Mouse (Mus musculus) urinary bladder, adult 18-20 months (tissue): Measurements from ENCODE around the gene Arel1.

Experiments used
- DNase-seq, 2 experiments: peaks; one replicate each; pipeline ENCODE4 v3.0.0; 2022; ENCODE audit warnings: low spot score in 2 of 2, mixed read lengths in 2 of 2

Gene Arel1

GRCm38 (mm10) chr12:84907627-84908480 is 62.8 kb downstream of the Arel1 start:
- no peak for DNase-seq

- DNase-seq: no peak
These were observed 63.6 kb downstream of the Arel1 start for GRCm38 (mm10) chr12:84907024-84907626.

DNA sequence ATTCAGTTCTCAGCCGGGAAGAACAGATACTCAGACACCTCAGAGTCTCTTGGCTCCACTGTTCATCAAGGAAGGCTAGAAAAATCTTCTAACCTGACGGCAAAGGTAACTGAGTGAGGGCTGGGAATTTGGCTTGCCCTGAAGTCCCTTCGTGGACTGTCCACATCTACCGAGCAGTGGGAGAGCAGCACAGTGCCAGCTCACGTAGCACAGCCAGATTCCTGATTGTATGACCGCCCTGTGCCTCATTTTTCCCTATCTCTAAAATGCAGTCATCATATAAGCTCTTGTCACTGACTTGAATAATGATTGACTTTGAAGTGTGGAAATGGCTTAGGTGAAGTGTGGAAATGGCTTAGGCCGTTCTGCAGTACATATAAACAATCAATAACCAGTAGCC is 66.3 kb downstream of the Arel1 start:
- DNase-seq: no peak

DNA sequence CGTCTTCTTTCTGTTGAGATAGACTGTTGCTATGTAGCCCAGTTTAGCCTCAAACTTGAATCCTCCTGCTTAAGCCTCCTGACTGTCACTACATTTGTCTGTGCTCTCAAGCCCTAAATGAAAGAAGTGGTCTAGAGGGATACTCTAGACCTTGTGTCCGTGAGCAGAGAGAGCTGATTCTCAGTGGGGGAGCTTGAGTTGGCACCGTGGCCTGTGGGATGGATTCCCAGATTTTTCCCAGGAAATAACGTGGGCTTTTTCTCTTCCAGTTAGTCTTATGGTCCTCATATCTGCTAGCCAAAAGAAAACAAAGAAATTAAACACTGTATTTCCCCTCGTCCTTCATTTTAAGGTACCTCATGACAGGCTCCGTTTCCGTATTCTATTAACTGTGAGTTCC is 70.4 kb downstream of the Arel1 start:
- DNase-seq: no peak

DNA sequence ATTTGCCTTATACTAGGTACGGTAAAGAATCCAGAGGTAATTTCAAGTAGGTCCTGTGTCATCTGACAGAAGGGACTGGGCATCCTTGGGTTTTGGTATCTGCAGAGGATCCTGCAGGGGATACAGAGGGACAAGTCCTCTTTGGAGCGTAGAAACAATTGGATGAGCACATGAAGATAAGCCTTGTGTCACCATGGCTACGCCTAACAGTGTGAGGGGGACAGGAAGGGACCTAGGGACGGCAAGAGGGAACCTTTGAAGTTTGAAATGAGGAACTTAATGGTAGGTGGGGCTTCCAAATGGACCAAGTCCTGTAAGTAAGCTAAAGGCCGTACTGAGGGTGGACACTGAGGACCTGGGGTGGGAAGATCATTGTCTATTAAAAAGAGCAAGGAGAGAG is 73.4 kb downstream of the Arel1 start:
- DNase-seq: no peak

GRCm38 (mm10) chr12:84896235-84896634 is 74.5 kb downstream of the Arel1 start:
- no peak for DNase-seq

DNA sequence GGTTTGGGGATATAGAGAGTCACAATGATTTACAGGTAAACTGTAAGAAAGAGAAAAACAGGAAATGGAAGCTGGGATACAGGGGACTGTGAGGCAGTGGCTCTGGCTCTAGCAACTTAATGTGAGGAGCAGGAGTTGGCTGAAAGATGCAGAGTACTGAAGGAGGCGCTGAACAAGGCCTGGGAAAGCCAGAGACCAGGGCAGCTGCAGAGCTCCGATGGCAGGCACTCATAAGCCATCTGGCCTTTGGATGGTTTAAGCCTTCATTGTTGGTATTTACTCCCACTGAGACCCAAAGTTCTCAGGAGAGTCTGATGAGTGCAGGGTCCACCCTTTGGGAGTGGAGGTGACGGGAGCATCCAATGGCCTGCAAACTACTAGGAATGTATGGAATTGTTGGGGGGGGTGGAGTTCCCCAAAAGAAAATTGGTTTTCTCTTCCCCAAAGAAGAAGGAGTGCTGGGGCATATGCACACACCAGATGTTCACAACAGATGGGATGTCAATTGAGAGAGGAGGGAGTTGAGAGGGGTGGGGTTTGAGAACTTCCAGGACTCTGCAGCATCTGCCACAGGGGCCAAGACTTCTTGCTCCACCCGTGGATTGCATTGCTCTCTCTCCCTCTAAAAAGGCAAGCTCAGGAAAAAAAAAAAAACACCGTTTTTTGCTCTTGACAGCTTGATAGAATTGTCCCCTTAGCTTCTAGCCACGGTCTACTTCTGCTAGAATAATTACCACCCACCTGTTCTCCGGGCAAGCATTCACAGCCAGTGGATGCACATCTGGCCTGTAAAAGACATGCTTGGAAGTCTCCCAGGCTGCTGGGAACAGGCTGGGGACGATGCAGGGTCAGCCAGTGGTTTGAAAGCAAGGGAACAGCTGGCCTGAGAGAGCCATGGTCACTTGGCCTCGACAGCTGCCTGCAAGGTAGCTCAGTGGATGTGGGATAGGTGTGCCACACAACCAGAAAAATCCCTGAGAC is 76.8 kb downstream of the Arel1 start:
- DNase-seq: no peak

- DNase-seq: no peak
These were observed 80.4 kb downstream of the Arel1 start for GRCm38 (mm10) chr12:84890289-84890688.

DNA sequence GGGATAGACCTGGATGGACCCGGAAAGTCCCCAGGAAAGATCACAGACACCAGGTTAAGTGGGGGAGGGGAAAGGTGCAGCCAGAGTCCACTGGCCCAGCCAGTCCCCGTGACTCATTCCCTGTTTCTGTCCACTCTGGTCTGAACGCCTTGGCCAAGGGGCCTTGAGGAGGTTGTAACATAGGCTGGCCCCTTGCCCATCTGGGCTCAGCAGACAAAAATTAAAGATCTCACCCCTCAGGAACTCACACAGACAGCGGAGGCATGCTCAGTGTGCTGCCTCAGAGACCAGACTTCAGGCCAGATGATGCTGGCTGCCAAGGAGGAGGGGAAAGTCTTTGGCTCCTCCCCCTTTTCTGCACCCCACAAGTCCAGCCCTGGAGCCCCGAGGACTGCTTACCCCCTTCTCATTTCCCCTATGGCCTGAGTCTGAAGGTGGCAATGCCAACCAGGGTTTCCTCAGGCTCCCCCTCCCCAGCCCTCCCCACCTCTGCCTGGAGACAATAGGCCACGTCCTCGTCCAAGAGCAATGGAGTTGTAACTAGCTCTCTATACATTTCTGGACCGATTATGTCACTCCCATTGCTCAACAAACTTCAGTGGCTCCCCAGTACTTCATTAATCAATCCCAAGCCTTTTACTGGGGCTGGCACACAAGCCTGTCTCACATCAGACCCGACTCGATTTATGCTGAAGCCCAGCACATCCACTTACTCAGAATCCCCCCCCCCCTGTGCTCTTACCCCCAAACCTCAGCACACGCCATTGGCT is 85.4 kb downstream of the Arel1 start:
- peak in 1 of 2 experiments; percentile 35 for DNase-seq

- no peak for DNase-seq
These were observed 86.2 kb downstream of the Arel1 start for GRCm38 (mm10) chr12:84884423-84885076.

DNA sequence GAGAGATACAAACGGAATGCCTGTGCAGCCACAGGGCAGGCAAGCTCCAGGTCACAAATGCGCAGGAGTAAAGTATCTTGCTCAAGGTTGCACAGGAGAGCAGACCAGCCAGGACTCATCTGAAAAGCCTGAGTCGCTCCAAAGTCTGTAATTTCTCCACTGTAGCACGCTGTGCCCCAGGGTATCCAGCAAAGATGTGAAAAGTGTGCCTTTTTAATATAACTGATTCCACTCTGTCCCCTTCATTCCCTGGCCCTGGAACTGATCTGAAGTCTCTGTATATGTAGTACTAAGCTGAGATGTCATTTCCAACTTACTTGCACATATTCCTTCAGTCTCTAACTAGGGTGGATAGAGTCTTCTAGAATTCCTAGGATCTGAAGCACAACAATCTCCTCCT is 87.9 kb downstream of the Arel1 start:
- DNase-seq: no peak

DNA sequence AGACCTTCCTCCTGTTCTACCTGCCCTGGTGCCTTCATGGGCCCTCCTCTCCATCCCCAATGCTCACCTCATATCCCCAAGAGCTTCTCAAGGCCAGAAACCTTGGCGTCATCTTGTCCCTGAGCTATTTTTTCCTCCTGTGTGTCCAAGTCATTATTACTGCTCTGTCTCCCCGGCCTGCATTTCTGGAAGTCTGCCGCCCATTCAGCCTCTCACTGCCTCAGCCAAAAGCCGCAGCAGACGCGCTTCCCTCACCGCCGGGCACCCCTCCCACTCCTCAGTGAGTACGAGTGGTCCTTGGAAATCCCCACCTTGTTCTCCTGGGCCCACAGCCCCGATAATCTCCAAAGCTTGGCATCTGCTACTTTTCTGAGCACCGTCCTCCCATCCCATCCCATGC is 90.6 kb downstream of the Arel1 start:
- no peak for DNase-seq

DNA sequence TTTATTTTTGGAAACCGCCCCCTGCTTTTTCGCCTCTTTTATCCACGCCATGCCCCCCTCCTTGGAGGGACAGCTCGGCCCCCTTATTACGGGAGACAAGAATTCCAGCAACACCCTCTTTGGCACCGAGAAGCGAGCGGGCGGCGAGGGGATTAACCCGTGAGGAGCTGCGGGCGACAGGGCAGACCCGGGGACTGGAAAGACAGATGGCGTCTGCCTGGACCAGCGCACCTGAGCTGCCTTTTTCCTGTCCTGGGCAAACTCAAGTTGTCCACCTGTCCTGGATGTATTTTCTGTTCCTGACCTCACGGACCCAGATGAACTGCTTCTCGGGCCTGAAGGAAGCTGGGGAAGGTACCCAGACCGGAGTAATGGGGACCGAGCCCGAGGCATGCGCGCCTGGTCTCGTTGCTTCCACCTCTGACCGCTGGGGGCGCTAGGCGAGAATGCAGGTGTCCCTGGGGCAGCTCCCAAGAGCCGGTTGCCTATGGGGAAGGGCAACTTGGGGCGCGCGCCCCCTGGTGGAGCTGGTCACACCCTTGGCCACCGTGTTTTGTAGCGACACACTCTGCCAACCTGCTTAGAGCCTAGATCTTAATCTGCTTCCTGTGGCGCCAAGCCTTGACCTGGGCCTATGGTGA is 94.1 kb downstream of the Arel1 start, which contains the start of gene Ltbp2:
Gene Ltbp2 (minus strand): TSS at position 52 of the 641 bp plus-strand sequence.
- DNase-seq: peak; percentile 79 to 86

DNA sequence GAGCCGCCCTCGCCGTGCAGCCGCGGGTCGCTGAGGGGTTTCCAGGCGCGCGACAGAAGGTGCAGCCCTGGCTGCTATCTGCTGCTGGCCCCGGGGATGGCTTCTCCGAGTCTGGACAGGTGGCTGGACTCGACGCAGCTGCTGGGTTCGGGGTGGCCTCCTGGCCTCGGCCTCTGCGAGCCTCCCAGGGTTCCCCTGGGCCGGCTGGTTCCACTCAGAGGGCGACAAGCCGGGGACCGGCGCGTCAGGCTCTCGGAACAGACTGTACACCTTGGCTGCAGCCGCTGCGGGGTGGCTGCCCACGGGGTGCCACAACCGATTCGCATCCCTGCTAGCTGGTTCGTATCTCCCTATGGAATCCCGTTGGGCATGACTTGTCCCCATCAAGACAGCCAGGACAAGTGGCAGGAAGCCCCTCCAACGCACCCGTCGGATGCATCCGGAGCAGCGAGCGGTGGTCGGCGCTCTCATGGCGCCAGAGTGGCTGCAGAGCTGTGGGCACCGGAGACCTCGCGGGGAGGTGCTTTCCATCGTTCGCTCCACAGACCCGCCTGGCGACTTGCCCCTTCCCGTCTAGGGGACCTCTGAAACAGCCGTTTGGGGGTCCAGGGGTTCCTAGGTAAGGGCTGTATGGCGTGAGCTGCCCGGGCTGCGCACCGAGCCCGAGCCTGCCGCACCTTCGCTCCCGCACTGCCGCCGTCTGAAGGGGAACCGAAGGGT is 94.8 kb downstream of the Arel1 start:
- no peak for DNase-seq

DNA sequence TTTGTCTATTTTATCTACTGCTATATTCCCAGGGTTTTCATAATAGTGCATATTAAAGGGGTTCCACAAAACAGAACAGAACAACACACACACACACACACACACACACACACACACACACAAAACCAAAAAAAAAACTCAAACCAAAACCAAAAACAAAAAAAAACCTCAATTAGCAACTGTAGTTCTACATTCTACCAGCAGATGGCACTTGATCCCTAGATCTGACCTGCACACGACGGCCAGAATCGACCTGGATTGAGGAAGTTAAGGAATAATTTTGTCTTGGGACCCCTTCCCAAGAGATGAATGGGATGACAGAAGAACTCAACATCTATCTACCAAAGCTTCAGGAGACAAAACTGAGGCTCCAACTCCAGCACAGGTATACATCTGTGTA is 97.3 kb downstream of the Arel1 start:
- no peak for DNase-seq

DNA sequence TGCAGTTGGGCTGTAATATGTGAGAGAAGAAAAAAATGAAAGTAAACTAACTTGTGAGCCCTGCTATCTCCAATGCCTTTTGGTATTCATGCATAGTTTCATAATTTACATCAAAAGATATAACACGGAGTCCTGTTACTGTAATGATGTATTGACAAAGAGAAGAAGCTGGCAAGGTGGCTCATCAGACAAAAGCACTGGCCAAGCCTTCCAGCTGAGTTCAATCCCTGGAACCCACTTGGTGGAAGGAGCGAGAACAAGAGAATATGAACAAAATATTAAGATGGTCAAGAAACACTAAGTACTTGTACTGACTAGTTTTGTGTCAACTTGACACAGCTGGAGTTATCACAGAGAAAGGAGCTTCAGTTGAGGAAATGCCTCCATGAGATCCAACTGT is 98.4 kb downstream of the Arel1 start:
- DNase-seq: no peak
